Mouse (Mus musculus): ENCODE results near the gene Fgfr4. TPM values are rescaled to one million over a fixed set of nuclear protein-coding genes. Genes with fewer than 3 reads are reported as not detected.
A peak's percentile ranks its signal among the peaks of the same experiment; 100 is the strongest.

Gene Fgfr4
- polyA plus RNA-seq, 1 experiment from 2014 or later: 1.4 TPM

DNA sequence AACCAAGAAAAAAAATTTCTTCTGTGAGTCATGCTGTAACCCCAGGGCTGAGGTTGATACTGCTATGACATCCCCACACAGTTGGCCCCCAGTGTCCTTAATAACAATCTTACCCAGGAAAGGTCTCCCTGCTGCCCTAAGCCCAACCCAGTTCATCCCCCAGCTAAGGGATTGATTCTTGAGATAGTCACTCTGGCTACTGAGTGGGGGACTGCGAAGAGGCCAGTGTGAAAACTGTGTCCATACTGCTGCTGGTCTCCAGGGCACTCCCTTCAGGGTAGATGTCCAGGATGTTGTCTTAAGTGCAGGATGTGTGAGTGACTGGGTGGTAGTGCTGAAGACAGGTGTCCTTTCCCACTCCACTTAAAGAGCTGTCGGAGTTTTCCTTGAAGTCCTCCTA is 19.0 kb upstream of the Fgfr4 start, which contains the start of gene Gm17617:
Gm17617 (minus strand) TSS at position 101 of the 400 bp plus-strand sequence.
- Histone ChIP-seq H3K27me3 (replicated peaks; ENCODE audit: control insufficient read depth, insufficient read depth, low read length) (no peaks in the 10 kb centered on the region), H3K4me3 (replicated peaks; ENCODE audit: low read length) (no peak within 1 kb of the TSS), H3K9ac (replicated peaks; ENCODE audit: low read depth, low read length) (no peak within 1 kb of the TSS), H3K9me3 (ENCODE audit: control insufficient read depth, low read length) (no peaks in the 10 kb centered on the region), H3K4me1 (replicated peaks; ENCODE audit: control insufficient read depth, insufficient read depth, low read length) (no peaks in the 10 kb centered on the region), H3K36me3 (ENCODE audit: control insufficient read depth, insufficient read depth) (peaks cover 8% of the 10 kb centered on the region), H3K4me2 (ENCODE audit: low read length) (no peak within 1 kb of the TSS), H3K27ac (ENCODE audit: low read length) (no peak within 1 kb of the TSS)
- no peak for ATAC-seq
- 100% methylated on average over 2 of the region's 2 CpGs for WGBS

DNA sequence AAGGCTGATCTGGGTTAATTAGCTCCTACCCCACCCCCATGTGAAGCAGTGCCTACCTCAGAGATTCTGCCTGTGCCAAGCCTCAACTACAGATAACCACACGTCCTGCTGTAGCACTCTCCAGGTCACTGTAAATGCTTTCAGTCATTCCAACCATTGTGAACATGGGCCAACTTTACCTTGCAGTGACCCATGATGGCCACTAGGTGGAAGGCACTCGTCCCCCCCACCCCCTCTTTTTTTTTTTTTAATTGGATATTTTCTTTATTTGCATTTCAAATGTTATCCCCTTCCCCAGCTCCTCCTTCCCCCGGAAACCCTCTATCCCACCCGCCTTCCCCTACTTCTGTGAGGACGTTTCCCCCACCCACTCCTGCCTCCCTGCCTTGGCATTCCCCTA is 17.1 kb upstream of the Fgfr4 start:
- ATAC-seq: 0 out of 2 replicates have a peak, but pooled peaks have one; percentile 33
- peaks cover 4% of the 10 kb centered on the region; the same call in 1 of the 2 replicates for H3K36me3 ChIP-seq (ENCODE audit: control insufficient read depth, insufficient read depth)
- no peak overlapping the region for H3K4me3 ChIP-seq (replicated peaks; ENCODE audit: low read length)
- WGBS: 3% methylated on average over 5 of the region's 5 CpGs
- no peak overlapping the region for H3K9ac ChIP-seq (replicated peaks; ENCODE audit: low read depth, low read length)
- H3K9me3 ChIP-seq (ENCODE audit: control insufficient read depth, low read length): no peaks in the 10 kb centered on the region
- no peak overlapping the region for H3K4me2 ChIP-seq (ENCODE audit: low read length)
- 0 out of 2 replicates have a peak, but pooled peaks cover 2% of the 10 kb centered on the region for H3K4me1 ChIP-seq (replicated peaks; ENCODE audit: control insufficient read depth, insufficient read depth, low read length)
- H3K27ac ChIP-seq (ENCODE audit: low read length): no peak overlapping the region
- no peaks in the 10 kb centered on the region for H3K27me3 ChIP-seq (replicated peaks; ENCODE audit: control insufficient read depth, insufficient read depth, low read length)

DNA sequence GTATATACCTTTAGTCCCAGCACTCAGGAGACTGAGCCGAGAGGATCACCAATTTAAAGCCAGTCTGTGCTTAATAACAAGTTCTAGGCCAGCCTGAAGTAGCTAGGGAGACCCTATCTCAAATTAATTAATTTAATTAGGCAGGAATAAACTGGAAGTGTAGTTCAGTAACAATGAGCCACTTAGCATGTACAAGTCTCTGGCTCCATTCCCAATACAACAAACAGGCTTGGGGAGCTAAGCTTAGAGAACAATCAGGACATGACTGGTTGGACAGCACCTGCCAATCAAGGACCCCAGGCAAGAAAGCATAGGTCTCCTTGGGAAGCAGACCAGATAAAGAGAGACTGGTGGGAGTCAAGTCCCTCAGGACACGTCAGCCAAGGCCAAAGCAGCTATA is 12.2 kb upstream of the Fgfr4 start:
- 26% methylated on average over 2 of the region's 2 CpGs for WGBS

DNA sequence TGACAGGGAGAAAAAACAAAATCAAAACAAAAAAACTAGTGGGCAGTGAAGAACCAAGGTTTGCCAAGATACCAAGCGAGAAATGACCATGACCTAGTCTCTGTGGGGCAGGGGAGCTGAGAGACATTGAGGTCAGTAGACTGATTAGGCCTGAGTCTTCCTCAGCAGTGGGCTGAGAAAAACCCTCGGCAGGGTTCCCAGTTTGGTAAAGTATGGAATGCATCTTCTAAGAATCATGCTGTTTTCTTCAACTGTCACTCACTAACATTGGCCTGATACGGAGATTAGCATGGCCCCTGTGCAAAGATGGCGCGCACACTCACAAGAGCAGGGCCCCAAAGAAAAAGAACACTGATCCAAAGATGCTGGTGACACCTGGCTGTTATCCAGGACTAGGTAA is 1.5 kb downstream of the Fgfr4 start:
- Histone ChIP-seq H3K9ac (replicated peaks; ENCODE audit: low read depth, low read length) (no peak overlapping the region), H3K9me3 (ENCODE audit: control insufficient read depth, low read length) (no peaks in the 10 kb centered on the region), H3K36me3 (ENCODE audit: control insufficient read depth, insufficient read depth) (no peaks in the 10 kb centered on the region), H3K27ac (ENCODE audit: low read length) (no peak overlapping the region), H3K4me3 (replicated peaks; ENCODE audit: low read length) (no peak overlapping the region), H3K4me2 (ENCODE audit: low read length) (no peak overlapping the region), H3K4me1 (replicated peaks; ENCODE audit: control insufficient read depth, insufficient read depth, low read length) (peaks cover 11% of the 10 kb centered on the region), H3K27me3 (replicated peaks; ENCODE audit: control insufficient read depth, insufficient read depth, low read length) (0 out of 2 replicates have a peak, but pooled peaks cover 4% of the 10 kb centered on the region)
- 87% methylated on average over 5 of the region's 5 CpGs for WGBS
- no peak for ATAC-seq

More for the DNA sequence above, 12.2 kb upstream of the Fgfr4 start:
- no peak for ATAC-seq
- Histone ChIP-seq H3K4me2 (ENCODE audit: low read length) (no peak overlapping the region), H3K4me1 (replicated peaks; ENCODE audit: control insufficient read depth, insufficient read depth, low read length) (0 out of 2 replicates have a peak, but pooled peaks cover 2% of the 10 kb centered on the region), H3K9ac (replicated peaks; ENCODE audit: low read depth, low read length) (no peak overlapping the region), H3K36me3 (ENCODE audit: control insufficient read depth, insufficient read depth) (no peaks in the 10 kb centered on the region), H3K4me3 (replicated peaks; ENCODE audit: low read length) (no peak overlapping the region), H3K27me3 (replicated peaks; ENCODE audit: control insufficient read depth, insufficient read depth, low read length) (no peaks in the 10 kb centered on the region), H3K27ac (ENCODE audit: low read length) (no peak overlapping the region), H3K9me3 (ENCODE audit: control insufficient read depth, low read length) (no peaks in the 10 kb centered on the region)

DNA sequence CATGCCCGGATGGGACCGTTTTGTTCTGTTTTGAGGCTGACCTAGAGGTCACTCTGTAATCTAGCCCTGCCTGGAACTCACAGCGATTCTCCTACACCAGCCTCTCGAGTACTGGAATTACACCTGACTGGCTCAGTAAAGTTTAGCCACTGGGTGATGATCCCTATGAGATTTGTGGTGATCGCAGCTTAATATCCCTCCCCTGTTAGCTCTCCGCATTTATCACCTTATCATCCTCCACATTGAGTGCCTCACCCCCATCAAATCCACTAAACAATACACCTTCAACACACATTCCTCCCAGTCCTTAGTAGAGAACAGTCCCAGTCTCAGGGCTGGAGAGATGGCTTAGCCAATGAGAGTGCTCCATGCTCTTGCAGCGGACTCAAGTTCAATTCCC is 9.9 kb downstream of the Fgfr4 start:
- 69% methylated on average over 7 of the region's 7 CpGs for WGBS
- H3K4me2 ChIP-seq (ENCODE audit: low read length): no peak overlapping the region
- no peak overlapping the region for H3K9ac ChIP-seq (replicated peaks; ENCODE audit: low read depth, low read length)
- no peak overlapping the region for H3K4me3 ChIP-seq (replicated peaks; ENCODE audit: low read length)
- no peaks in the 10 kb centered on the region for H3K9me3 ChIP-seq (ENCODE audit: control insufficient read depth, low read length)
- no peaks in the 10 kb centered on the region for H3K27me3 ChIP-seq (replicated peaks; ENCODE audit: control insufficient read depth, insufficient read depth, low read length)
- no peak for ATAC-seq
- H3K36me3 ChIP-seq (ENCODE audit: control insufficient read depth, insufficient read depth): no peaks in the 10 kb centered on the region
- H3K4me1 ChIP-seq (replicated peaks; ENCODE audit: control insufficient read depth, insufficient read depth, low read length): no peaks in the 10 kb centered on the region
- no peak overlapping the region for H3K27ac ChIP-seq (ENCODE audit: low read length)

GRCm38 (mm10) chr13:55163553-55163952 is 11.1 kb downstream of the Fgfr4 start:
- no peak overlapping the region for H3K4me2 ChIP-seq (ENCODE audit: low read length)
- no peaks in the 10 kb centered on the region for H3K4me1 ChIP-seq (replicated peaks; ENCODE audit: control insufficient read depth, insufficient read depth, low read length)
- H3K9me3 ChIP-seq (ENCODE audit: control insufficient read depth, low read length): no peaks in the 10 kb centered on the region
- ATAC-seq: no peak
- WGBS: 63% methylated on average over 5 of the region's 5 CpGs
- no peak overlapping the region for H3K4me3 ChIP-seq (replicated peaks; ENCODE audit: low read length)
- no peak overlapping the region for H3K27ac ChIP-seq (ENCODE audit: low read length)
- H3K36me3 ChIP-seq (ENCODE audit: control insufficient read depth, insufficient read depth): no peaks in the 10 kb centered on the region
- no peaks in the 10 kb centered on the region for H3K27me3 ChIP-seq (replicated peaks; ENCODE audit: control insufficient read depth, insufficient read depth, low read length)
- H3K9ac ChIP-seq (replicated peaks; ENCODE audit: low read depth, low read length): no peak overlapping the region

DNA sequence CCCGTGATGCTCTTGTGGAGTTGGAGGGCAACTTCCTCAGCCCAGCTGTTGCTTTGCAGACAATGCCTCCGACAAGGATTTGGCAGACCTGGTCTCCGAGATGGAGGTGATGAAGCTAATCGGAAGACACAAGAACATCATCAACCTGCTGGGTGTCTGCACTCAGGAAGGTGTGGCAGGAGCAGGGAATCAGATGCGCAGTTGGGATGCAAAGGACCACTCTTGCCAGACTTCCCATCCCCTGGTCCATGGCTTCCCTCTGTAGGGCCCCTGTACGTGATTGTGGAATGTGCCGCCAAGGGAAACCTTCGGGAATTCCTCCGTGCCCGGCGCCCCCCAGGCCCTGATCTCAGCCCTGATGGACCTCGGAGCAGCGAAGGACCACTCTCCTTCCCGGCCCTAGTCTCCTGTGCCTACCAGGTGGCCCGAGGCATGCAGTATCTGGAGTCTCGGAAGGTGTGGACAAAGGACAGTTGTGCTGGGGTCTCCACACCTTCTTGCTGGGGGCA is 13.4 kb downstream of the Fgfr4 start:
- Histone ChIP-seq H3K4me3 (replicated peaks; ENCODE audit: low read length) (no peak overlapping the region), H3K4me2 (ENCODE audit: low read length) (no peak overlapping the region), H3K27ac (ENCODE audit: low read length) (no peak overlapping the region), H3K9ac (replicated peaks; ENCODE audit: low read depth, low read length) (no peak overlapping the region), H3K9me3 (ENCODE audit: control insufficient read depth, low read length) (no peaks in the 10 kb centered on the region), H3K4me1 (replicated peaks; ENCODE audit: control insufficient read depth, insufficient read depth, low read length) (peaks cover 7% of the 10 kb centered on the region), H3K36me3 (ENCODE audit: control insufficient read depth, insufficient read depth) (no peaks in the 10 kb centered on the region), H3K27me3 (replicated peaks; ENCODE audit: control insufficient read depth, insufficient read depth, low read length) (no peaks in the 10 kb centered on the region)
- 91% methylated on average over 16 of the region's 16 CpGs for WGBS
- no peak for ATAC-seq

GRCm38 (mm10) chr13:55166806-55167725 is 14.6 kb downstream of the Fgfr4 start:
- Histone ChIP-seq H3K36me3 (ENCODE audit: control insufficient read depth, insufficient read depth) (no peaks in the 10 kb centered on the region), H3K27ac (ENCODE audit: low read length) (no peak overlapping the region), H3K9ac (replicated peaks; ENCODE audit: low read depth, low read length) (no peak overlapping the region), H3K4me1 (replicated peaks; ENCODE audit: control insufficient read depth, insufficient read depth, low read length) (peaks cover 19% of the 10 kb centered on the region), H3K4me3 (replicated peaks; ENCODE audit: low read length) (no peak overlapping the region), H3K27me3 (replicated peaks; ENCODE audit: control insufficient read depth, insufficient read depth, low read length) (no peaks in the 10 kb centered on the region), H3K4me2 (ENCODE audit: low read length) (no peak overlapping the region), H3K9me3 (ENCODE audit: control insufficient read depth, low read length) (no peaks in the 10 kb centered on the region)
- ATAC-seq: no peak
- WGBS: 88% methylated on average over 32 of the region's 32 CpGs

- 91% methylated on average over 11 of the region's 11 CpGs for WGBS
- ATAC-seq: no peak
- Histone ChIP-seq H3K4me1 (replicated peaks; ENCODE audit: control insufficient read depth, insufficient read depth, low read length) (peaks cover 24% of the 10 kb centered on the region), H3K27me3 (replicated peaks; ENCODE audit: control insufficient read depth, insufficient read depth, low read length) (no peaks in the 10 kb centered on the region), H3K27ac (ENCODE audit: low read length) (no peak overlapping the region), H3K4me3 (replicated peaks; ENCODE audit: low read length) (no peak overlapping the region), H3K36me3 (ENCODE audit: control insufficient read depth, insufficient read depth) (no peaks in the 10 kb centered on the region), H3K9me3 (ENCODE audit: control insufficient read depth, low read length) (no peaks in the 10 kb centered on the region), H3K4me2 (ENCODE audit: low read length) (no peak overlapping the region), H3K9ac (replicated peaks; ENCODE audit: low read depth, low read length) (no peak overlapping the region)
These were observed 15.4 kb downstream of the Fgfr4 start for GRCm38 (mm10) chr13:55167798-55168197.

Data from forebrain, embryonic 16.5 days (tissue).